Mouse (Mus musculus) CH12.LX (cell line): Measurements from ENCODE around the gene Tpr. TPM values are rescaled to one million over a fixed set of nuclear protein-coding genes. Genes with fewer than 3 reads are reported as not detected.

Experiments used
- DNase-seq: peaks from one replicate; pipeline ENCODE4 v3.0.0-alpha.2; 2013; ENCODE audit errors: extremely low read depth
- H3K27ac ChIP-seq: 2 replicates; pipeline ENCODE4 v1.5.1; 2012; ENCODE audit warnings: low read depth, mild to moderate bottlenecking, control low read depth, moderate library complexity; ENCODE audit not compliant: insufficient read depth
- H3K27me3 ChIP-seq: replicated peaks from 2 replicates; pipeline ENCODE3; 2012; ENCODE audit warnings: inconsistent platforms
- H3K36me3 ChIP-seq, 2 experiments: replicated peaks in 1 of 2; 2 replicates each; pipeline versions ENCODE3 to v1.6.1; 2012; ENCODE audit warnings: inconsistent platforms in 1 of 2, low read length in 1 of 2, mild to moderate bottlenecking in 1 of 2, mixed read lengths in 1 of 2, moderate library complexity in 1 of 2; ENCODE audit not compliant: control insufficient read depth in 1 of 2, insufficient read depth in 1 of 2
- H3K4me1 ChIP-seq, 2 experiments: 2 replicates each; pipeline ENCODE4 v1.6.1; 2012; ENCODE audit warnings: inconsistent platforms in 1 of 2, moderate library complexity in 1 of 2; ENCODE audit not compliant: insufficient read depth in 2 of 2, control insufficient read depth in 1 of 2
- H3K4me2 ChIP-seq: 2 replicates; pipeline ENCODE4 v1.6.1; 2012; ENCODE audit warnings: low read depth, mild to moderate bottlenecking, control low read depth; ENCODE audit not compliant: poor library complexity, insufficient read depth, severe bottlenecking
- H3K4me3 ChIP-seq, 3 experiments: fragments of 150-350 bp in 1 of 3; sonication (generic) in 1 of 3; replicated peaks in 1 of 3; 2 replicates each; pipeline versions ENCODE3 to v1.5.1; 2011 to 2012; ENCODE audit warnings: low read depth in 2 of 3, low read length in 2 of 3, mild to moderate bottlenecking in 2 of 3, moderate library complexity in 2 of 3, control low read depth in 1 of 3, improper control_type of control experiment in 1 of 3, inconsistent platforms in 1 of 3, mixed read lengths in 1 of 3; ENCODE audit not compliant: poor library complexity in 1 of 3
- H3K79me2 ChIP-seq: replicated peaks from 2 replicates; pipeline ENCODE4 v1.6.1; 2012; ENCODE audit warnings: mild to moderate bottlenecking, moderate library complexity; ENCODE audit not compliant: control insufficient read depth, poor library complexity, insufficient read depth, severe bottlenecking; ENCODE audit errors: extremely low read depth
- H3K9ac ChIP-seq: 2 replicates; pipeline ENCODE4 v1.6.1; 2012; ENCODE audit warnings: low read depth, mild to moderate bottlenecking, control low read depth, moderate library complexity; ENCODE audit not compliant: insufficient read depth
- H3K9me3 ChIP-seq: replicated peaks from 2 replicates; pipeline ENCODE3; 2012; ENCODE audit warnings: low read length, inconsistent platforms, mixed read lengths
- CHD2 ChIP-seq: IDR thresholded peaks from 2 replicates; pipeline ENCODE4 v1.6.1; 2011; ENCODE audit warnings: low read length, improper control_type of control experiment
- CTCF ChIP-seq, 2 experiments: IDR thresholded peaks in 1 of 2; conservative IDR thresholded peaks in 1 of 2; 2 replicates each; pipeline ENCODE4 v1.5.1; 2011 to 2012; ENCODE audit warnings: low read depth in 2 of 2, low read length in 2 of 2, improper control_type of control experiment in 1 of 2, inconsistent platforms in 1 of 2, mild to moderate bottlenecking in 1 of 2, moderate library complexity in 1 of 2
- JUN ChIP-seq: IDR thresholded peaks from 2 replicates; pipeline ENCODE4 v1.6.1; 2011; ENCODE audit warnings: low read depth, mild to moderate bottlenecking, low read length, improper control_type of control experiment, moderate library complexity; ENCODE audit not compliant: insufficient read depth
- JUND ChIP-seq: conservative IDR thresholded peaks from 2 replicates; pipeline ENCODE4 v1.6.1; 2011; ENCODE audit warnings: low read depth, low read length, improper control_type of control experiment
- MAFK ChIP-seq: IDR thresholded peaks from 2 replicates; pipeline ENCODE4 v1.6.1; 2011; ENCODE audit warnings: low read length, improper control_type of control experiment; ENCODE audit not compliant: insufficient replicate concordance
- MEF2A ChIP-seq: IDR thresholded peaks from 2 replicates; pipeline ENCODE4 v1.6.1; 2014; ENCODE audit warnings: low read depth, mild to moderate bottlenecking, inconsistent platforms, low read length, improper control_type of control experiment, borderline replicate concordance
- MYC ChIP-seq: IDR thresholded peaks from 2 replicates; pipeline ENCODE4 v1.6.1; 2011; ENCODE audit warnings: low read depth, mild to moderate bottlenecking, improper control_type of control experiment, low read length
- NELFE ChIP-seq: IDR thresholded peaks from 2 replicates; pipeline ENCODE4 v1.6.1; 2011; ENCODE audit warnings: low read depth, low read length, improper control_type of control experiment
- POLR2A ChIP-seq: IDR thresholded peaks from 2 replicates; pipeline ENCODE4 v1.6.1; 2011; ENCODE audit warnings: low read depth, mild to moderate bottlenecking, improper control_type of control experiment, low read length
- RAD21 ChIP-seq: IDR thresholded peaks from 2 replicates; pipeline ENCODE4 v1.6.1; 2011; ENCODE audit warnings: low read depth, mild to moderate bottlenecking, low read length, improper control_type of control experiment, moderate library complexity
- SMC3 ChIP-seq: IDR thresholded peaks from 2 replicates; pipeline ENCODE4 v1.6.1; 2011; ENCODE audit warnings: low read depth, low read length, improper control_type of control experiment
- USF1 ChIP-seq: IDR thresholded peaks from 2 replicates; pipeline ENCODE4 v1.6.1; 2014; ENCODE audit warnings: low read depth, mild to moderate bottlenecking, inconsistent platforms, low read length, improper control_type of control experiment
- ZC3H11A ChIP-seq: IDR thresholded peaks from 2 replicates; pipeline ENCODE4 v1.6.1; 2012; ENCODE audit warnings: low read depth, mild to moderate bottlenecking, inconsistent platforms, low read length, improper control_type of control experiment
- dilution Hi-C: fragments of 300-500 bp; cut with MboI; formaldehyde crosslinking; loops from 2 replicates; pipeline ENCODE4 v1.14.3; 2020; ENCODE audit warnings: low sequenced_read_pairs; ENCODE audit not compliant: extremely low pct_unique_long_range_greater_than_20kb, extremely low pct_ligation_motif_present
- in situ Hi-C: fragments of 300-500 bp; cut with MboI; formaldehyde crosslinking; loops from 3 replicates; pipeline ENCODE4 v1.14.3; 2019; ENCODE audit warnings: low sequenced_read_pairs, low pct_ligation_motif_present, low pct_unique_long_range_greater_than_20kb, mixed read lengths
- polyA plus RNA-seq: library from polyadenylated mRNA; unstranded; fragments of >175 nt; gene quantifications from 2 replicates; pipeline ENCODE4 v1.2.1, GENCODE M21; 2012; ENCODE audit warnings: low read depth; ENCODE audit not compliant: insufficient read length
- total RNA-seq, 2 experiments: library from RNA; depleted of rRNA; stranded (reverse); fragments of 300-350 nt in 1 of 2; fragments of >200 nt in 1 of 2; gene quantifications; 2 replicates each; pipeline ENCODE4 v1.2.3; 2012 to 2014

Gene Tpr
- total and polyA plus RNA-seq, 3 experiments, result 135 to 291 (median 200) TPM

DNA sequence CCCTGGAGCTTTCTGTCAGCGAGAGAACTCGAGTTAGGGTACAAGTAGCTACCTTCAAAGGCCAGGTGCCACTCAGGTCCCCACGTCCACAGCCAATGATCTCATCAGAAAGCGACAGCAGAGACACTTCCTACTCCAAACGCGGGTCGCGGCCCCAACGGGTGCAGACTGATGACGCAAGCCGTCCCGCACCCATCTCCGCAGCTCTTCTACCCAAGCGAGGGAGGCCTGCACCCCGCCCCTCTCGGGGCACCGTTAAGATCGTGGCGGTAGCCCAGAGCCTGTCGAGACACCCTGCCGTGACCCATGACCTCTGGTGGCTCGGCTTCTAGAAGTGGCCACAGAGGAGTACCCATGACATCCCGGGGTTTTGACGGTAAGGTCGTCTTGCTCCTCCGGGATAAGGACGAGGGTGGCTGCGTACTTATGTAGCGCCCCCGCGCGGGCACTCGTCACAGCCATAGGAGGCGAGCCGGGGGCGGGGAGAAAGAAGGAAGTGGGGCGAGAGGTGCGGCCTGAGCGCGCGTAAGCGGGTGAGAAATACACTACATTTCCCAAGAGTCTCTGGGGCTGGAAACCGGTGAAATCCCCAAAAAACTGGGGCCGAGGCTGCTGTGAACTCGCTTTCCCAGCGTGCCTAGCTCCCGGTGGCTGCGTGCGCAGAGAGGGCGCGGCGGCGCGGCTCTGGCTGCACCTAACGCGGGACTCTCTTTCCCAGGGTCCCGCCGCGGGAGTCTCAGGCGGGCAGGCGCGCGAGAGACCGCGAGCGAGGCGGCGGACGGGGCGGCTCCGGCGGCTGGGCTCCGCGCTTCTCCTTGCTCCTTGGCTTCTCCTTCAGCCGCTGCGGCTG, at the start of gene Tpr, which contains the start of gene Odr4 (continued):
- TF ChIP-seq MAFK, result no peak

- no peaks in the 10 kb centered on the region for H3K79me2 ChIP-seq
- no peak overlapping the region for H3K27ac ChIP-seq
- no peaks in the 10 kb centered on the region for H3K9me3 ChIP-seq
- DNase-seq, result no peak
- H3K36me3 ChIP-seq, result peaks cover 19 to 39% of the 10 kb centered on the region in 2 experiments
- TF ChIP-seq CHD2, result no peak
- TF ChIP-seq SMC3, result no peak
- TF ChIP-seq, all 38 proteins: peak for 0
- H3K4me2 ChIP-seq, result no peak overlapping the region
- dilution Hi-C loops (no loop called here), in situ Hi-C loops (no loop called here)
- H3K27me3 ChIP-seq, result no peaks in the 10 kb centered on the region
- no peaks in the 10 kb centered on the region for H3K4me1 ChIP-seq
- H3K9ac ChIP-seq, result no peak overlapping the region
- H3K4me3 ChIP-seq, result no peak overlapping the region
These were observed 31.8 kb upstream of the Tpr start for GRCm38 (mm10) chr1:150360864-150361263.

DNA sequence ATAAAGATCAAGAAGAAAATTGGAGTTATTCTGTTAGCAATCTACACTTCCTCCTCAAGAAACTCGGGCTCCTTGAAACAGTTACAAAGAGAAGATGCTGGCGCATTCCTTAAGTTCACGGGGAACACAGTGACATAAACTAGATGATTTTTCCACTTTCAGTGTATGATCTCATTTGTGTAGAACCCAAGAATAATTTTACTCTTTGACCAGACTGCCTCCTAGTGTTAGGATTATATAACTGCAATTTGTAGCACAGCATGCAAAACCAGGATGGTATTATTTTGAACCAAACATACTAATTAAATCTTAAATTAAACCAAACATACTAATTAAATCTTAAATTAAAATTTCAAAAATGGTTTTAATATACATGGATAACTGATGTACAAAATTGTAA, 19.7 kb upstream of the Tpr start:
- Histone ChIP-seq H3K4me2 (no peak overlapping the region), H3K36me3 (peaks cover 19 to 34% of the 10 kb centered on the region in 2 experiments), H3K79me2 (no peaks in the 10 kb centered on the region), H3K9ac (no peak overlapping the region), H3K27ac (no peak overlapping the region), H3K9me3 (no peaks in the 10 kb centered on the region), H3K4me1 (peaks cover 0 to 13% of the 10 kb centered on the region in 2 experiments; a peak in 1 of 4 replicates), H3K27me3 (no peaks in the 10 kb centered on the region), H3K4me3 (no peak overlapping the region)
- dilution Hi-C loops, result no loop called here
- TF ChIP-seq SMC3 (peak; percentile 37), ZC3H11A (no peak), MEF2A (peak; percentile 56; the same call in 1 of the 2 replicates), JUN (peak; percentile 74), POLR2A (no peak), RAD21 (peak; percentile 64), JUND (peak; percentile 65), NELFE (no peak), MYC (no peak), CTCF (conservative IDR thresholded peaks at IDR 0.05 in 1 of 2, IDR thresholded peaks at IDR 0.05 in 1 of 2; ENCODE audit: low read depth in 2 of 2, low read length in 2 of 2) (peak; percentile 48 to 72; a peak in 3 of 4 replicates), USF1 (no peak)
- DNase-seq, result peak; percentile 53
- in situ Hi-C loops, result no loop called here
